Mouse (Mus musculus) CH12.LX (cell line): ENCODE data around the gene Srsf12. TPM values are rescaled to one million over a fixed set of nuclear protein-coding genes. Genes with fewer than 3 reads are reported as not detected.

Experiments used
- DNase-seq: peaks from one replicate; pipeline ENCODE4 v3.0.0-alpha.2; 2013; ENCODE audit errors: extremely low read depth
- H3K27ac ChIP-seq: 2 replicates; pipeline ENCODE4 v1.5.1; 2012; ENCODE audit warnings: low read depth, mild to moderate bottlenecking, control low read depth, moderate library complexity; ENCODE audit not compliant: insufficient read depth
- H3K27me3 ChIP-seq: replicated peaks from 2 replicates; pipeline ENCODE3; 2012; ENCODE audit warnings: inconsistent platforms
- H3K36me3 ChIP-seq, 2 experiments: replicated peaks in 1 of 2; 2 replicates each; pipeline versions ENCODE3 to v1.6.1; 2012; ENCODE audit warnings: inconsistent platforms in 1 of 2, low read length in 1 of 2, mild to moderate bottlenecking in 1 of 2, mixed read lengths in 1 of 2, moderate library complexity in 1 of 2; ENCODE audit not compliant: control insufficient read depth in 1 of 2, insufficient read depth in 1 of 2
- H3K4me1 ChIP-seq, 2 experiments: 2 replicates each; pipeline ENCODE4 v1.6.1; 2012; ENCODE audit warnings: inconsistent platforms in 1 of 2, moderate library complexity in 1 of 2; ENCODE audit not compliant: insufficient read depth in 2 of 2, control insufficient read depth in 1 of 2
- H3K4me2 ChIP-seq: 2 replicates; pipeline ENCODE4 v1.6.1; 2012; ENCODE audit warnings: low read depth, mild to moderate bottlenecking, control low read depth; ENCODE audit not compliant: poor library complexity, insufficient read depth, severe bottlenecking
- H3K4me3 ChIP-seq, 3 experiments: fragments of 150-350 bp in 1 of 3; sonication (generic) in 1 of 3; replicated peaks in 1 of 3; 2 replicates each; pipeline versions ENCODE3 to v1.5.1; 2011 to 2012; ENCODE audit warnings: low read depth in 2 of 3, low read length in 2 of 3, mild to moderate bottlenecking in 2 of 3, moderate library complexity in 2 of 3, control low read depth in 1 of 3, improper control_type of control experiment in 1 of 3, inconsistent platforms in 1 of 3, mixed read lengths in 1 of 3; ENCODE audit not compliant: poor library complexity in 1 of 3
- H3K79me2 ChIP-seq: replicated peaks from 2 replicates; pipeline ENCODE4 v1.6.1; 2012; ENCODE audit warnings: mild to moderate bottlenecking, moderate library complexity; ENCODE audit not compliant: control insufficient read depth, poor library complexity, insufficient read depth, severe bottlenecking; ENCODE audit errors: extremely low read depth
- H3K9ac ChIP-seq: 2 replicates; pipeline ENCODE4 v1.6.1; 2012; ENCODE audit warnings: low read depth, mild to moderate bottlenecking, control low read depth, moderate library complexity; ENCODE audit not compliant: insufficient read depth
- H3K9me3 ChIP-seq: replicated peaks from 2 replicates; pipeline ENCODE3; 2012; ENCODE audit warnings: low read length, inconsistent platforms, mixed read lengths
- BHLHE40 ChIP-seq: IDR thresholded peaks from 2 replicates; pipeline ENCODE4 v1.6.1; 2011; ENCODE audit warnings: mild to moderate bottlenecking, low read depth, low read length, improper control_type of control experiment
- CTCF ChIP-seq, 2 experiments: IDR thresholded peaks in 1 of 2; conservative IDR thresholded peaks in 1 of 2; 2 replicates each; pipeline ENCODE4 v1.5.1; 2011 to 2012; ENCODE audit warnings: low read depth in 2 of 2, low read length in 2 of 2, improper control_type of control experiment in 1 of 2, inconsistent platforms in 1 of 2, mild to moderate bottlenecking in 1 of 2, moderate library complexity in 1 of 2
- E2F4 ChIP-seq: IDR thresholded peaks from 2 replicates; pipeline ENCODE4 v1.6.1; 2011; ENCODE audit warnings: low read depth, low read length, improper control_type of control experiment; ENCODE audit not compliant: insufficient replicate concordance
- ELF1 ChIP-seq: IDR thresholded peaks from 2 replicates; pipeline ENCODE4 v1.6.1; 2014; ENCODE audit warnings: low read depth, mild to moderate bottlenecking, inconsistent platforms, low read length, improper control_type of control experiment
- EP300 ChIP-seq: IDR thresholded peaks from 2 replicates; pipeline ENCODE4 v1.6.1; 2011; ENCODE audit warnings: low read length, improper control_type of control experiment
- ETS1 ChIP-seq: conservative IDR thresholded peaks from 2 replicates; pipeline ENCODE4 v1.6.1; 2012; ENCODE audit warnings: low read depth, mild to moderate bottlenecking, inconsistent platforms, low read length, improper control_type of control experiment, moderate library complexity
- GABPA ChIP-seq: IDR thresholded peaks from 2 replicates; pipeline ENCODE4 v1.6.1; 2012; ENCODE audit warnings: low read depth, low read length, improper control_type of control experiment, inconsistent platforms; ENCODE audit not compliant: insufficient replicate concordance
- JUN ChIP-seq: IDR thresholded peaks from 2 replicates; pipeline ENCODE4 v1.6.1; 2011; ENCODE audit warnings: low read depth, mild to moderate bottlenecking, low read length, improper control_type of control experiment, moderate library complexity; ENCODE audit not compliant: insufficient read depth
- JUND ChIP-seq: conservative IDR thresholded peaks from 2 replicates; pipeline ENCODE4 v1.6.1; 2011; ENCODE audit warnings: low read depth, low read length, improper control_type of control experiment
- KAT2A ChIP-seq: IDR thresholded peaks from 2 replicates; pipeline ENCODE4 v1.6.1; 2012; ENCODE audit warnings: low read length, improper control_type of control experiment, inconsistent platforms; ENCODE audit not compliant: insufficient replicate concordance
- MAFK ChIP-seq: IDR thresholded peaks from 2 replicates; pipeline ENCODE4 v1.6.1; 2011; ENCODE audit warnings: low read length, improper control_type of control experiment; ENCODE audit not compliant: insufficient replicate concordance
- MAZ ChIP-seq: IDR thresholded peaks from 2 replicates; pipeline ENCODE4 v1.6.1; 2012; ENCODE audit warnings: low read depth, mild to moderate bottlenecking, inconsistent platforms, low read length, improper control_type of control experiment, moderate library complexity
- MEF2A ChIP-seq: IDR thresholded peaks from 2 replicates; pipeline ENCODE4 v1.6.1; 2014; ENCODE audit warnings: low read depth, mild to moderate bottlenecking, inconsistent platforms, low read length, improper control_type of control experiment, borderline replicate concordance
- NRF1 ChIP-seq: IDR thresholded peaks from 2 replicates; pipeline ENCODE4 v1.6.1; 2014; ENCODE audit warnings: low read depth, mild to moderate bottlenecking, inconsistent platforms, low read length, improper control_type of control experiment, moderate library complexity
- PAX5 ChIP-seq: IDR thresholded peaks from 2 replicates; pipeline ENCODE4 v1.6.1; 2012; ENCODE audit warnings: low read length, inconsistent platforms, mixed read lengths
- POLR2A ChIP-seq: IDR thresholded peaks from 2 replicates; pipeline ENCODE4 v1.6.1; 2011; ENCODE audit warnings: low read depth, mild to moderate bottlenecking, improper control_type of control experiment, low read length
- POLR2AphosphoS2 ChIP-seq: IDR thresholded peaks from 2 replicates; pipeline ENCODE4 v1.6.1; 2011; ENCODE audit warnings: low read depth, low read length, improper control_type of control experiment
- RCOR1 ChIP-seq: conservative IDR thresholded peaks from 2 replicates; pipeline ENCODE4 v1.6.1; 2012; ENCODE audit warnings: low read depth, mild to moderate bottlenecking, inconsistent platforms, low read length, improper control_type of control experiment
- TBP ChIP-seq: conservative IDR thresholded peaks from 2 replicates; pipeline ENCODE4 v1.6.1; 2011; ENCODE audit warnings: low read depth, low read length, improper control_type of control experiment
- USF1 ChIP-seq: IDR thresholded peaks from 2 replicates; pipeline ENCODE4 v1.6.1; 2014; ENCODE audit warnings: low read depth, mild to moderate bottlenecking, inconsistent platforms, low read length, improper control_type of control experiment
- USF2 ChIP-seq: conservative IDR thresholded peaks from 2 replicates; pipeline ENCODE4 v1.6.1; 2011; ENCODE audit warnings: low read depth, low read length, improper control_type of control experiment
- ZC3H11A ChIP-seq: IDR thresholded peaks from 2 replicates; pipeline ENCODE4 v1.6.1; 2012; ENCODE audit warnings: low read depth, mild to moderate bottlenecking, inconsistent platforms, low read length, improper control_type of control experiment
- ZKSCAN1 ChIP-seq: IDR thresholded peaks from 2 replicates; pipeline ENCODE4 v1.6.1; 2012; ENCODE audit warnings: low read depth, inconsistent platforms, low read length, improper control_type of control experiment, borderline replicate concordance
- dilution Hi-C: fragments of 300-500 bp; cut with MboI; formaldehyde crosslinking; loops from 2 replicates; pipeline ENCODE4 v1.14.3; 2020; ENCODE audit warnings: low sequenced_read_pairs; ENCODE audit not compliant: extremely low pct_unique_long_range_greater_than_20kb, extremely low pct_ligation_motif_present
- in situ Hi-C: fragments of 300-500 bp; cut with MboI; formaldehyde crosslinking; loops from 3 replicates; pipeline ENCODE4 v1.14.3; 2019; ENCODE audit warnings: low sequenced_read_pairs, low pct_ligation_motif_present, low pct_unique_long_range_greater_than_20kb, mixed read lengths
- polyA plus RNA-seq: library from polyadenylated mRNA; unstranded; fragments of >175 nt; gene quantifications from 2 replicates; pipeline ENCODE4 v1.2.1, GENCODE M21; 2012; ENCODE audit warnings: low read depth; ENCODE audit not compliant: insufficient read length
- total RNA-seq, 2 experiments: library from RNA; depleted of rRNA; stranded (reverse); fragments of 300-350 nt in 1 of 2; fragments of >200 nt in 1 of 2; gene quantifications; 2 replicates each; pipeline ENCODE4 v1.2.3; 2012 to 2014

The Srsf12 gene
- total and polyA plus RNA-seq, 3 experiments, result not detected

DNA sequence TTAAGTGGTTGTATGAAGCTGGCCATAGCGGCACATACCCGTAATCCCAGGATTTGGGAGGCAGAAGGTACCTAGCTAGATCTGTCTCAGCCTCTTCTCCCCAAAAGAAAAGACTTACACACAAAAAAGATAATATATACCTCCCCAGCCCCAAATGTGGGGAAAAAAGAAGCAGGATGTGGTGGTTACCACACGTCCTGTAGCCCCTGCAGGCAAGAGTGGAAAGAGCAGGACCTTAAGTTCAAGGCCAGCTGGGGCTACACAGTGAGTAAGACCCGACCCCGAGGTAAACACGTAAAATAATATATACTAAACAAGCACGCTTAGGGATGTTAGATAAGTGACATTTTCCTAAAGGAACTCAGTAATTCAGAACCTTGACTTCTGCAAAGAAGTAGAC is 18.4 kb downstream of the Srsf12 start:
- no peak for DNase-seq

DNA sequence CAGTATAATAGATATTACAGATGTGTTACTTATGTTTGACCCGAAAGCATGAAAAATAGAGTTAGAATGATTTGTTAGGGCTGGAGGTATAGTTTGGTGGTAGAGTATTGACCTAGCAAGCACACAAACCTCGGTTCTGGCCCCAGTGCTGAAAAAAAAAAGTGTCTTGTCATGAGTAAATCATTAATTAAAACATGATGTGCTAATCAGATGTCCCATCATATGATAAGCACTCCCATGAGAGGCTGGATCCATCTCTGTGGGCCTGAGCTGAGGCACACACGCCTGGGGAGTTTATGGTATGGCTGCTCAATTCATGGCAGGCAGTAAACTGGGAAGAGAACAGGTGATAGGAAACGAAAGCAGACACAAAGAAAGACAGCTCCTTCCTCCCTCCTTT is 20.8 kb downstream of the Srsf12 start:
- Histone ChIP-seq H3K9ac (no peak overlapping the region), H3K27ac (no peak overlapping the region), H3K4me3 (no peak overlapping the region), H3K4me1 (no peaks in the 10 kb centered on the region), H3K4me2 (no peak overlapping the region), H3K9me3 (no peaks in the 10 kb centered on the region), H3K27me3 (no peaks in the 10 kb centered on the region), H3K79me2 (no peaks in the 10 kb centered on the region), H3K36me3 (no peaks in the 10 kb centered on the region)
- TF ChIP-seq CTCF (conservative IDR thresholded peaks at IDR 0.05 in 1 of 2, IDR thresholded peaks at IDR 0.05 in 1 of 2; ENCODE audit: low read depth in 2 of 2, low read length in 2 of 2) (no peak), MAFK (no peak), GABPA (no peak), BHLHE40 (no peak), ELF1 (no peak), USF1 (no peak), USF2 (no peak), ETS1 (no peak), KAT2A (no peak), JUN (no peak), E2F4 (no peak), MEF2A (no peak)
- DNase-seq, result no peak
- dilution Hi-C loops, result no loop called here
- in situ Hi-C loops, result no loop called here

More for the DNA sequence above, 18.4 kb downstream of the Srsf12 start:
- H3K79me2 ChIP-seq, result no peaks in the 10 kb centered on the region
- in situ Hi-C loops, result no loop called here
- no peaks in the 10 kb centered on the region for H3K9me3 ChIP-seq
- TF ChIP-seq POLR2A, result no peak
- TF ChIP-seq RCOR1, result no peak
- no peak for TF ChIP-seq PAX5
- TF ChIP-seq NRF1, result no peak
- TF ChIP-seq ZC3H11A, result no peak
- no peak for TF ChIP-seq TBP
- TF ChIP-seq JUND, result no peak
- no peak for TF ChIP-seq EP300
- TF ChIP-seq USF2, result no peak
- no peak for TF ChIP-seq JUN
- no peak for TF ChIP-seq POLR2AphosphoS2
- no peak for TF ChIP-seq ELF1
- no peak for TF ChIP-seq MEF2A
- no peak for TF ChIP-seq ZKSCAN1
- TF ChIP-seq MAZ, result no peak
- no peak for TF ChIP-seq MAFK
- TF ChIP-seq CTCF (conservative IDR thresholded peaks at IDR 0.05 in 1 of 2, IDR thresholded peaks at IDR 0.05 in 1 of 2; ENCODE audit: low read depth in 2 of 2, low read length in 2 of 2), result no peak
- no peaks in the 10 kb centered on the region for H3K4me1 ChIP-seq
- no peaks in the 10 kb centered on the region for H3K36me3 ChIP-seq
- no peaks in the 10 kb centered on the region for H3K27me3 ChIP-seq
- no peak overlapping the region for H3K9ac ChIP-seq
- H3K4me2 ChIP-seq, result no peak overlapping the region
- H3K4me3 ChIP-seq, result no peak overlapping the region
- dilution Hi-C loops, result no loop called here
- no peak overlapping the region for H3K27ac ChIP-seq
